Mouse (Mus musculus) heart, postnatal 0 days (tissue): ENCODE results near the gene Usf3.

Experiments
- CTCF ChIP-seq: IDR thresholded peaks from 2 replicates; pipeline ENCODE4 v1.5.1; 2016; ENCODE audit warnings: antibody characterized with exemption, control low read depth, low read depth
- EP300 ChIP-seq: IDR thresholded peaks from 2 replicates; pipeline ENCODE4 v1.6.1; 2016; ENCODE audit warnings: antibody characterized with exemption, low read depth

GRCm38 (mm10) chr16:44184769-44185168 lies 11.7 kb downstream of the Usf3 start:
- TF ChIP-seq CTCF (no peak), EP300 (no peak)
